Mouse (Mus musculus): ENCODE results near the gene Pum1. TPM values are rescaled to one million over a fixed set of nuclear protein-coding genes. Genes with fewer than 3 reads are reported as not detected.

Pum1 gene
- polyA plus RNA-seq, 1 experiment, result 56.5 TPM

- Histone ChIP-seq H3K27ac (ENCODE audit: control insufficient read depth, insufficient read depth, low read depth, low read length) (no peak overlapping the region), H3K27me3 (ENCODE audit: control insufficient read depth, insufficient read depth, low read length) (no peaks in the 10 kb centered on the region), H3K36me3 (ENCODE audit: control insufficient read depth, insufficient read depth, low read length) (no peaks in the 10 kb centered on the region; the same call in none of the 2 replicates), H3K4me1 (ENCODE audit: control insufficient read depth, insufficient read depth, low read length) (peaks cover 2% of the 10 kb centered on the region; the same call in 1 of the 2 replicates), H3K4me3 (ENCODE audit: control insufficient read depth, low read depth, low read length) (peak overlapping the region; percentile 55)
- TF ChIP-seq CTCF (IDR thresholded peaks at IDR 0.05; ENCODE audit: control insufficient read depth, insufficient read depth, insufficient replicate concordance, low read depth, low read length), result no peak
Measured at GRCm38 (mm10) chr4:130722607-130723006, 59.5 kb downstream of the Pum1 start.

- Histone ChIP-seq H3K27ac (ENCODE audit: control insufficient read depth, insufficient read depth, low read depth, low read length) (no peak overlapping the region), H3K4me1 (ENCODE audit: control insufficient read depth, insufficient read depth, low read length) (no peaks in the 10 kb centered on the region), H3K36me3 (ENCODE audit: control insufficient read depth, insufficient read depth, low read length) (no peaks in the 10 kb centered on the region), H3K27me3 (ENCODE audit: control insufficient read depth, insufficient read depth, low read length) (no peaks in the 10 kb centered on the region), H3K4me3 (ENCODE audit: control insufficient read depth, low read depth, low read length) (no peak overlapping the region)
- TF ChIP-seq CTCF (IDR thresholded peaks at IDR 0.05; ENCODE audit: control insufficient read depth, insufficient read depth, insufficient replicate concordance, low read depth, low read length) (no peak), POLR2A (IDR thresholded peaks at IDR 0.05; ENCODE audit: control insufficient read depth, low read depth, low read length) (no peak)
Measured at GRCm38 (mm10) chr4:130726118-130726517, 63.0 kb downstream of the Pum1 start.

- H3K4me1 ChIP-seq (ENCODE audit: control insufficient read depth, insufficient read depth, low read length), result no peaks in the 10 kb centered on the region
- H3K27me3 ChIP-seq (ENCODE audit: control insufficient read depth, insufficient read depth, low read length), result no peaks in the 10 kb centered on the region
- TF ChIP-seq POLR2A (IDR thresholded peaks at IDR 0.05; ENCODE audit: control insufficient read depth, low read depth, low read length) (no peak), CTCF (IDR thresholded peaks at IDR 0.05; ENCODE audit: control insufficient read depth, insufficient read depth, insufficient replicate concordance, low read depth, low read length) (no peak)
- no peak overlapping the region for H3K27ac ChIP-seq (ENCODE audit: control insufficient read depth, insufficient read depth, low read depth, low read length)
- no peaks in the 10 kb centered on the region for H3K36me3 ChIP-seq (ENCODE audit: control insufficient read depth, insufficient read depth, low read length)
- H3K4me3 ChIP-seq (ENCODE audit: control insufficient read depth, low read depth, low read length), result no peak overlapping the region
Measured at GRCm38 (mm10) chr4:130735957-130736356, 72.8 kb downstream of the Pum1 start.

- H3K27ac ChIP-seq (ENCODE audit: control insufficient read depth, insufficient read depth, low read depth, low read length), result no peak overlapping the region
- TF ChIP-seq CTCF (IDR thresholded peaks at IDR 0.05; ENCODE audit: control insufficient read depth, insufficient read depth, insufficient replicate concordance, low read depth, low read length) (no peak), POLR2A (IDR thresholded peaks at IDR 0.05; ENCODE audit: control insufficient read depth, low read depth, low read length) (no peak)
- H3K36me3 ChIP-seq (ENCODE audit: control insufficient read depth, insufficient read depth, low read length), result no peaks in the 10 kb centered on the region
- no peak overlapping the region for H3K4me3 ChIP-seq (ENCODE audit: control insufficient read depth, low read depth, low read length)
- no peaks in the 10 kb centered on the region for H3K4me1 ChIP-seq (ENCODE audit: control insufficient read depth, insufficient read depth, low read length)
- H3K27me3 ChIP-seq (ENCODE audit: control insufficient read depth, insufficient read depth, low read length), result no peaks in the 10 kb centered on the region
Measured at GRCm38 (mm10) chr4:130738527-130738926, 75.4 kb downstream of the Pum1 start.

- H3K27me3 ChIP-seq (ENCODE audit: control insufficient read depth, insufficient read depth, low read length), result no peaks in the 10 kb centered on the region
- no peak overlapping the region for H3K27ac ChIP-seq (ENCODE audit: control insufficient read depth, insufficient read depth, low read depth, low read length)
- no peak for TF ChIP-seq POLR2A (IDR thresholded peaks at IDR 0.05; ENCODE audit: control insufficient read depth, low read depth, low read length)
- TF ChIP-seq CTCF (IDR thresholded peaks at IDR 0.05; ENCODE audit: control insufficient read depth, insufficient read depth, insufficient replicate concordance, low read depth, low read length), result no peak
- H3K36me3 ChIP-seq (ENCODE audit: control insufficient read depth, insufficient read depth, low read length), result peaks cover 2% of the 10 kb centered on the region
- no peak overlapping the region for H3K4me3 ChIP-seq (ENCODE audit: control insufficient read depth, low read depth, low read length)
- no peaks in the 10 kb centered on the region for H3K4me1 ChIP-seq (ENCODE audit: control insufficient read depth, insufficient read depth, low read length)
Measured at GRCm38 (mm10) chr4:130744058-130744457, 80.9 kb downstream of the Pum1 start.

GRCm38 (mm10) chr4:130745561-130746306 is 82.6 kb downstream of the Pum1 start:
- TF ChIP-seq POLR2A (IDR thresholded peaks at IDR 0.05; ENCODE audit: control insufficient read depth, low read depth, low read length) (no peak), CTCF (IDR thresholded peaks at IDR 0.05; ENCODE audit: control insufficient read depth, insufficient read depth, insufficient replicate concordance, low read depth, low read length) (no peak)
- Histone ChIP-seq H3K27ac (ENCODE audit: control insufficient read depth, insufficient read depth, low read depth, low read length) (no peak overlapping the region), H3K4me3 (ENCODE audit: control insufficient read depth, low read depth, low read length) (no peak overlapping the region), H3K4me1 (ENCODE audit: control insufficient read depth, insufficient read depth, low read length) (no peaks in the 10 kb centered on the region), H3K36me3 (ENCODE audit: control insufficient read depth, insufficient read depth, low read length) (peaks cover 2% of the 10 kb centered on the region), H3K27me3 (ENCODE audit: control insufficient read depth, insufficient read depth, low read length) (no peaks in the 10 kb centered on the region)

- H3K4me1 ChIP-seq (ENCODE audit: control insufficient read depth, insufficient read depth, low read length), result no peaks in the 10 kb centered on the region
- peaks cover 4% of the 10 kb centered on the region for H3K36me3 ChIP-seq (ENCODE audit: control insufficient read depth, insufficient read depth, low read length)
- no peak overlapping the region for H3K27ac ChIP-seq (ENCODE audit: control insufficient read depth, insufficient read depth, low read depth, low read length)
- TF ChIP-seq CTCF (IDR thresholded peaks at IDR 0.05; ENCODE audit: control insufficient read depth, insufficient read depth, insufficient replicate concordance, low read depth, low read length) (no peak), POLR2A (IDR thresholded peaks at IDR 0.05; ENCODE audit: control insufficient read depth, low read depth, low read length) (no peak)
- no peak overlapping the region for H3K4me3 ChIP-seq (ENCODE audit: control insufficient read depth, low read depth, low read length)
- no peaks in the 10 kb centered on the region for H3K27me3 ChIP-seq (ENCODE audit: control insufficient read depth, insufficient read depth, low read length)
Measured at GRCm38 (mm10) chr4:130749566-130749965, 86.4 kb downstream of the Pum1 start.
